Mouse (Mus musculus): ENCODE measurements around the gene C5ar1. TPM values are rescaled to one million over a fixed set of nuclear protein-coding genes. Genes with fewer than 3 reads are reported as not detected.
A peak's percentile ranks its signal among the peaks of the same experiment; 100 is the strongest.
"Not testable (repeated sequence)": the region's sequence is repeated elsewhere in the genome, so short reads cannot be mapped to it uniquely, and the experiment has no call there.

The C5ar1 gene
- total RNA-seq, 2 experiments from 2014 or later = 5.2 to 5.8 TPM

- DNase-seq = no peak
- intact Hi-C loops (cut with DNase I) = no loop called here
Measured at GRCm38 (mm10) chr7:16282334-16282733, 23.0 kb upstream of the C5ar1 start.

DNA sequence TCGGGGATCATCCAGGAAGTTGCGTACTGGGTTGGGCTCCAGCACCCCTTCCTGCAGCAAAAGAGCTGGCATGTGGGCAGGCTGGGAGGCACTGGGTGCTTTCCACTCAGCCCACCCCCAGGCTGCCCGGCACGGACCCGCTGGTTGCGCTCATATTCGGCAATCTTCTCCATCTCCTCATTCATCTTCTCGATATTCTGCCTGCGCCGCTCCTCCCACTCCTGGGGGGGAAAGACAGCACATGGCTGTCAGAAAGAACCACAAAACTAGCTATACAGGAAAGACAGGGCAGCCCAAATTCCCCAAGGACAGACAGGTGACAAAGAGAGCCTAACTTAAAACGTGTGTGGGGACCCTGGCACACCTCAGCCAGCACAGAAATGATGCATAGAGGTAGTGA, 21.4 kb upstream of the C5ar1 start:
- DNase-seq = no peak
- intact Hi-C loops (cut with DNase I) = no loop called here

- DNase-seq = no peak
- intact Hi-C loops (cut with DNase I) = no loop called here
Measured at GRCm38 (mm10) chr7:16274922-16275890, 15.9 kb upstream of the C5ar1 start.

GRCm38 (mm10) chr7:16273766-16274140, 14.4 kb upstream of the C5ar1 start:
- intact Hi-C loops (cut with DNase I) = no loop called here
- DNase-seq = no peak

GRCm38 (mm10) chr7:16273081-16273765, 13.9 kb upstream of the C5ar1 start, which contains the start of gene Inafm1:
Gene Inafm1, minus strand, starts transcription at chr7:16273617.
- peak; percentile 82 to 86 for DNase-seq

DNA sequence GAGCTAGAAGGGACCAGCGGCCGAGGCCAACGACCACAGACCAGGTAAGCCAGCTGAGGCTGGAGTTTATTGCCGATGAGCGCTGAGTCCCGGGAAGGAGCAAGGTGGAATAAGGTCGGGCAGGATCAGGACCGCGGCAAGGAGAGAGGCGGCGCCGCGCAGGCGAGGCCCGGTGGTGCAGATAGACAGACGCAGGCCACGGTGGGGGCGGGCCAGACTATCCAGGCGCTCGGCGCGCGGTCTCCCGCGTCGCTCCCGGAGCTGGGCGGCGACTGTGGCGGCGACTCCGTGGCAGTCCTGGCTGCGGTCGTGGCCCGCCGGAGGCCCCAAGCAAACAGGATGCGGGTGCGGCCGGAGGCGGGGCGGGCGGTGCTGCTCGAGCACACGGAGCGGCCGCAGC, 13.3 kb upstream of the C5ar1 start:
- DNase-seq = peak; percentile 69 to 73
- intact Hi-C loops (cut with DNase I) = no loop called here

More at GRCm38 (mm10) chr7:16273081-16273765, 13.9 kb upstream of the C5ar1 start, which contains the start of gene Inafm1:
- intact Hi-C loops (cut with DNase I) = no loop called here

- intact Hi-C loops (cut with DNase I) = no loop called here
- DNase-seq = no peak
Measured at GRCm38 (mm10) chr7:16271139-16271538, 11.8 kb upstream of the C5ar1 start.

GRCm38 (mm10) chr7:16266593-16266992, 7.3 kb upstream of the C5ar1 start:
- intact Hi-C loops (cut with DNase I); DNase-seq: not testable (repeated sequence)

DNA sequence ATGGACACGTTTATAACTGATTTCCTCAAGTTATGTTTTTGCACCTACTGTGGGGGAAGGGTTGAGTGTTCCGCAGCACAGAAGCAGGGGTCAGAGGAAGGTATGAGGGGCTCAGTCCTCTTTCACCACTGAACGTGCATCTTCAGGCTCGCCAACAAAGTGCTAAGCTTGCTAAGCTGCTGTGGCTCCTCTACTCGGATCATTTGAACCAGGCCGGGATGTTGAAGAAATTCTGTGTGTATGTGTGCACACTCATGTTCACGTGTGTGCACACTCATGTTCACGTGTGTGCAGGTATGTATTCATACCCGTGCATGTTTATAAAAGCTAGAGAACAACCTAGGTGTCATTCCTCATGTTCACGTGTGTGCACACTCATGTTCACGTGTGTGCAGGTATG, 6.5 kb upstream of the C5ar1 start:
- no peak for DNase-seq
- intact Hi-C loops (cut with DNase I) = no loop called here

DNA sequence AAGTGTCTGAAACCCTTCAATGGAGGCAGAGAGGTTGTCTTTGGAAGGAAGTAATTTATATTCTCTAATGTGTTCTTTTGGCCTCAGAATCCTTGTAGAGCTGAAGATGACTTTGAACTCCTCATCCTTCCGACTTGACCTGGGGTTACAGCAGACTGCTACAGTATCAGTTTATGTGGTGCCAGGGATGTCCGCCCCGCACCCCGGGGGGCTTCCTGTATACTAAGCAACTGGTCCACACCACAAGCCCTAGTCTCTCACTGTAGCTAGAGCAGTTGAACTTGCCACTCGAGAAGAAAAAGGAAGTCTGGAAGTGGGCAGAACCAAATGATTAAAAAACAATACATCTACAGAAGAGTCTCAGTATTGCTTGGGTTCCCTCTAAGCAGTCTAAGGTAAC, 4.5 kb upstream of the C5ar1 start:
- DNase-seq = no peak
- intact Hi-C loops (cut with DNase I) = loop anchor here (1.0 to 5.0 kb wide), 3 partner anchors 43 to 167 kb away; partner anchors contain the start of gene Napa

DNA sequence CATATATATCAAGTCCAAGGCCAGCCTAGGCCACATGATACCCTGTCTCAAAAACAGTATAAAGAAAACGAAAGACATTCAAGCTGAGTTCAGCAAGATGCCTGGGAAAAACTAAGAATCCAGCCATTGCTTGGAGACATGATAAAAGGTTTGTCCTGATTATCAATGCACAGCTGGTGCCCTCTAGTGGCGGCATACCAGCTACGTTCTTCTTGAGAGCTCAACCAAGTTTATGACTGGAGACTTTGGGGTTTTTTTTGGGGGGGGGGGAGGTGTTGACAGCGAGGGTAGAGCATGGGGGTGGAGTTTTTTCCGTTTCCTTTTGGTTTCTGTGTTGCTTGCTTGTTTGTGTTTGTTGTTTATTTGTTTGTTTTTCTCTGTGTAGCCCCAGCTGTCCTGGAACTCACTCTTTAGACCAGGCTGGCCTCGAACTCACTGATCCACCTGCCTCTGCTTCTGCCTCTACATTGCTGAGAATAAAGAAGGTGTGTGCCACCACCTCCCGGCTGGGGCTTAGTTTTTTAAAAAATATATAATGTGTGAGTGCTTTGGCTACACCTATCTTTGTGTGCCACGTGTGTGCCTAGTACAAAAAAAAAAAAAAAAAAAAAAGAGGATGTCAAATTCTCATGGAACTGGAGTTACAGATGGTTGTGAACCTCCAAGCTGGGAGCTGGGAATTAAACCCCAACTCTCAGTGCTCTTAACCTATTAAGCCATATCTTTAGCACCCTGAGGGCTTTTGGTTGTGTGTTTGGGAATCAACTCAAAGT, 3.9 kb upstream of the C5ar1 start:
- intact Hi-C loops (cut with DNase I) = loop anchor here (1.0 to 5.0 kb wide), 3 partner anchors 42 to 166 kb away; partner anchors contain the start of gene Napa
- DNase-seq = peak; percentile 80 to 88

DNA sequence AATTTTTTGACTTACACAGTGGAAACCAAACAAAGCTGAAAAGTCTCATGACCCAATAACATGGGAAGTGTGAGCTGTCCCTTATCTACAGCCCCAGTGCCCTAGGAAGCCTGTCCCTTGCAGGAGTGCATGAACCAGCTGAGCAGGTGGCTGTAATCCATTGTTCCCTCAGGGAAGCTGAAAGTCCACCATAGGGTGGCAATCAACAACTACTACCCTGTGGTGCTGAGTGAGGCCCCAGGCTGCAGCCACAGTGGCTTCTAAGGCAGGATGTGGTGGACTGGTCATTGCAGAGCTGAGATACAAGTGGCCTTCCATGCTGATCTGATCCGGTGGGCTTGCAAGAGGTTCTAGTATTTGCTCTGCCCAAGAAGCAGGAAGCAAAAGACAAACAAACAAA, 1.8 kb upstream of the C5ar1 start:
- intact Hi-C loops (cut with DNase I) = loop anchor here (5.0 kb wide), 1 partner anchor 164 kb away; the partner anchor contains the start of gene Napa
- DNase-seq = no peak

DNA sequence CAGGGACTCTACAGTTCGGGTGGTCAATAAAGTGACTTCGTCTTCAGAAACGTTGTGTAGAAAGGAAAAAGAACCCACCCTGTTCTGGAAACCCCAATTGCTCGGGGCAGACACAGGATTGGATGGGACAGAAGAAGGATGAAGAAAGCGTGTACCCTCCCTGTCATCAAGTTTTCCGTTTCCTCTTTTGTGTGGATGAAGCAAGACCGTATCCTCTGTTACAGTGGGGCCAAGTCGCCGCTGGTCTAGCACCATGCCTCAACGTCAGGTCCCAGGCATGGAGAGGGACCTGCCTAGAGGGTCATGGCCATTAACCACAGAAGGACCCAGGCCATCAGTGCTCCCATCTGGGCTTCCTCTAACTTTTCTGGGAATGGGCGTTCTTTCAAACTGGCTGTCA, 1.5 kb downstream of the C5ar1 start:
- DNase-seq = no peak
- intact Hi-C loops (cut with DNase I) = no loop called here

DNA sequence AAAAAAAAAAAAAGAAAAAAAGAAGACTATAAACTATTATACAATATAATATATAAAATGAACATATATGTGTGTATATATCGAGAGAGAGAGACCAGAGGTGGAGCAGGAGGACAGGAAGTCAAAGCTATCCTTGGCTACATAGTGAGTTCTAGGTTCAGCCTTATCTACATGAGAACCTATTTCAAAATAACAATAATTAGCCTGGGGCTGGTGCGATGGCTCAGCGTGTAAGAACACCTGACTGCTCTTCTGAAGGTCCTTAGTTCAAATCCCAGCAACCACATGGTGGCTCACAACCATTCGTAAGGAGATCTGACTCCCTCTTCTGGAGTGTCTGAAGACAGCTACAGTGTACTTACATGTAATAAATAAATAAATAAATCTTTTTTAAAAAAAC, 3.4 kb downstream of the C5ar1 start:
- intact Hi-C loops (cut with DNase I); DNase-seq: not testable (repeated sequence)

GRCm38 (mm10) chr7:16254195-16254594, 5.1 kb downstream of the C5ar1 start:
- DNase-seq = no peak
- intact Hi-C loops (cut with DNase I) = no loop called here

DNA sequence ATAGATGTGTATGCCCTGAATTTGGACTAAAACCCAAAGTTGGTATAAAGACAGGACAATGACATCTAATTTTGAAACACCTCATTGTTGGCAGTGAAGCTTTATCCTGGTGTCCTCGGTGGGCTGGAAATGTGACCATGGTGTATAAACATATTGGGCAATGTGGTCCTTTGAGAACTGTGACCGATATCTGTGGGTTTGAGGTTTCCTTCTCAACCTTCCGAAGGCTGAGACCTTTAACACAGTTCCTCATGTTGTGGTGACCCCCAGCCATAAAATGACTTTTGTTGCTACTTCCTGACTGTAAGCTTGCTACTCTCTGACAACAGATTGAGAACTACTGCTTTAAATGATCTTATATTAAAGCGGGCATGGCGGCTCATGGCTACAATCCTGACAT, 8.7 kb downstream of the C5ar1 start:
- intact Hi-C loops (cut with DNase I) = no loop called here
- no peak for DNase-seq

- intact Hi-C loops (cut with DNase I) = no loop called here
- DNase-seq = no peak
Measured at GRCm38 (mm10) chr7:16245958-16246357, 13.4 kb downstream of the C5ar1 start.

- intact Hi-C loops (cut with DNase I) = no loop called here
- DNase-seq = no peak
Measured at GRCm38 (mm10) chr7:16244067-16244466, 15.3 kb downstream of the C5ar1 start, which contains the start of gene C5ar2. Gene C5ar2, minus strand, starts transcription at chr7:16244154.

DNA sequence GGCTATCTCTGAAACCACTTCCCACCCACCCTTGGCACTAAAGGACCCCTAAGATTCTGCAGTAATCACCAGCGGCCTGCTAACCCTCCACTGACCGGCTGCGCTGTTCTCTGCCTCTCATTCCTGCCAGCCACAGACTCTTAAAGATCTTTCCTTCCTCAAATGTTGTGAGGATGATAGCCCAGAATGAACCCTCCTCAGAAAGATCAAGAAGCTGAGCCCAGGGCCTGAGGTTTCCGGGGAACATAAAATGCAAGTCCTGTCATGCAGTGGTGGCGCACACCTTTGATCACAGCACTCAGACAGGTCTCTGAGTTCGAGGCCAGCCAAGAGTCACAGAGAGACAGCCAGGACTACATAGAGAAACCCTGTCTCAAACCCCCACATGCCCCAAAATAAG, 17.1 kb downstream of the C5ar1 start:
- no peak for DNase-seq

DNA sequence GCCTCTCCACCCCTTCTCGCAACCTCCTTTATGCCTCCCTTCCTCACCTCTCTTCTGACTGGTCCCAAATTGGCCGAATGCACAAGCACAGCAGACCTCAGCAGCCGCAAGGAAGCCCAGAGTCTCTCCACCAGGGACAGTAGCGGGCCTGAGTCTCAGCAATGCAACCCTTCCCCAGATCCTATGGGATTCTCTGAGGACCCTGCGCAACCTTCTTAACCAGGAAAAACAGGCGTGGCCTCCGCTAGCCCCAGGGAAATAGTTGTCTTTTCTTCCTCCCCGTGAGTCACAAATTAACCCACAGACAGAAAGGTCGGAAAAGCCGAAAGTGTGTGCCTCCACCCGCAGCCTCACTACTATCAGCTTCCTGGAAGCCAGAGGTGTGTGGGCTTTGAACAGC, 17.6 kb downstream of the C5ar1 start:
- intact Hi-C loops (cut with DNase I) = no loop called here
- DNase-seq = no peak

More for the DNA sequence above, 17.1 kb downstream of the C5ar1 start:
- intact Hi-C loops (cut with DNase I) = no loop called here

GRCm38 (mm10) chr7:16240978-16241303, 18.4 kb downstream of the C5ar1 start:
- intact Hi-C loops (cut with DNase I) = no loop called here
- DNase-seq = no peak

Data from heart, postnatal 14 days (tissue).